Mouse (Mus musculus) left cerebral cortex, adult 18-20 months (tissue): Measurements from ENCODE around the gene Creld2. TPM values are rescaled to one million over a fixed set of nuclear protein-coding genes. Genes with fewer than 3 reads are reported as not detected.
"Not testable (repeated sequence)": the region's sequence is repeated elsewhere in the genome, so short reads cannot be mapped to it uniquely, and the experiment has no call there.

Source experiments
- DNase-seq, 2 experiments: peaks; one replicate each; pipeline ENCODE4 v3.0.0; 2021 to 2022; ENCODE audit warnings: low spot score in 2 of 2, mixed read lengths in 1 of 2
- long read RNA-seq, 2 experiments: library from polyadenylated mRNA; stranded (forward); transcript quantifications; one replicate each; pipeline ENCODE4 v2.0.0; 2021
- total RNA-seq, 2 experiments: library from RNA; stranded (reverse); gene quantifications; 2 replicates each; pipeline ENCODE4 v1.2.3; 2021

Creld2 gene
- total RNA-seq: 10 to 100 TPM; 26.6 to 33.3 TPM
- long read RNA-seq, experiment 1, transcript Creld2-201 (10 exons, 1,366 nt): major isoform, 45 of 66 reads
- long read RNA-seq, experiment 1, partial matches to known transcripts: 10 of 66 reads
- long read RNA-seq, experiment 1, other reads (novel, unspliced or antisense): 11 of 66 reads
- long read RNA-seq, experiment 2, transcript Creld2-201 (10 exons, 1,366 nt): major isoform, 34 of 37 reads
- long read RNA-seq, experiment 2, partial matches to known transcripts: 2 of 37 reads
- long read RNA-seq, experiment 2, other reads (novel, unspliced or antisense): 1 of 37 reads

- peak; percentile 98 to 100 for DNase-seq
Observed at GRCm38 (mm10) chr15:88819026-88819905, at the start of gene Creld2, which contains the start of gene Alg12. Gene Creld2, plus strand, starts transcription at chr15:88819646. Gene Alg12, minus strand, starts transcription at chr15:88819318.

DNA sequence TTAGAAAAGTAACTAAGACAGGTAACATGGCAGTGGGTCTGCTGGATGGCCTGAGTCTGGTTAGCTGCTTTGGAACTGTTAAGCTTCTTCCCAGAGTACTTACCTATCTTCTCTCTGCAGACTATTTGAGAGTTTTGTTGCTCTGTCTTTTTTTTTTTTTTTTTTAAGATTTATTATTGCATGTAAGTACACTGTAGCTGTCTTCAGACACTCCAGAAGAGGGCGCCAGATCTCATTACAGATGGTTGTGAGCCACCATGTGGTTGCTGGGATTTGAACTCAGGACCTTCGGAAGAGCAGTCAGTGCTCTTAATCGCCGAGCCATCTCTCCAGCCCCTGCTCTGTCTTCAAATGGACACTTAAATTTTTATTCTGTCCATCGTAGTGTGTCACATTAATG is 44.8 kb upstream of the Creld2 start:
- DNase-seq: not testable (repeated sequence)

DNA sequence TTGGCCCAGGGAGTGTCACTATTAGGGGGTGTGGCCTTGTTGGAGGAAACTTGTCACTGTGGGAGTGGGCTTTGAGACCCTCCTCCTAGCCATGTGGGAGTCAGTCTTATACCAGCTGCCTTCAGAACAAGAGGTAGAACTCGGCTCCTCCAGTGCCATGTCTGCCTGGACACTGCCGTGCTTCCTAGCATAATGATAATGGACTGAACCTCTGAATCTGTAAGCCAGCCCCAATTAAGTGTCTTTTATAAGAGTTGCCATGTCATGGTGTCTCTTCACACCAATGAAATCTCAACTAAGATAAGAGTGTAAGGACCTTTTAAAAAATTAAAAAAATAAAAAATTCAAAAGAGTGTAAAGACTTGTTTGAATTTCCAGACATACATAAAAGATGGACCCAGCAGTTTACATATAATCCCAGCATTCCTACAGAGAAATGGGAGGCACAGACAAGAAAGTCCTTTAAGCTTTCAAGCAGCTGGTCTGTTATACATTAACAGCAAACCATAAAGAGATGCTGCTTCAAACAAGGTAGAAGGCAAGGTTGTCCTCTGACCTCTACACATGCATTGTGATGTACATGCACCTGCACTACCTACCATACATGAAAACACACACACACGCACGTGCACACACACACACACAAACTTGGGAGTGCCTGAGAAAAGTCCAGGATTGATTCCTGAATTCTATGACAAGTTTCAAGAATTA is 27.2 kb upstream of the Creld2 start:
- DNase-seq: no peak

DNA sequence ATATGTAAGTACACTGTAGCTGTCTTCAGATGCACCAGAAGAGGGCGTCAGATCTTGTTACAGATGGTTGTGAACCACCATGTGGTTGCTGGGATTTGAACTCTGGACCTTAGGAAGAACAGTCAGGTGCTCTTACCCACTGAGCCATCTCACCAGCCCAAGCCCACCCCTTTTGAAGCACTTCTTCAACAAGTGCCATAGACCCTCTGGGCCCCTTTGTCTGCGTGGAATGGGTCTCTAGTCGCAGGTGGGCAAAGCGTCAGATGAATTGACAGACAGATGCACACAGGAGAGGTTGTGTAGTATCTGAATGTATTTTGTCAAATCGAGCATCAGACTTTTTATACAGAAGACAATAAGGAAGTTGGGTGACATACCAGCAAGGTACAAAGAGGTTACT is 24.7 kb upstream of the Creld2 start:
- not testable (repeated sequence) for DNase-seq

GRCm38 (mm10) chr15:88799950-88800371 is 19.5 kb upstream of the Creld2 start:
- no peak for DNase-seq

DNA sequence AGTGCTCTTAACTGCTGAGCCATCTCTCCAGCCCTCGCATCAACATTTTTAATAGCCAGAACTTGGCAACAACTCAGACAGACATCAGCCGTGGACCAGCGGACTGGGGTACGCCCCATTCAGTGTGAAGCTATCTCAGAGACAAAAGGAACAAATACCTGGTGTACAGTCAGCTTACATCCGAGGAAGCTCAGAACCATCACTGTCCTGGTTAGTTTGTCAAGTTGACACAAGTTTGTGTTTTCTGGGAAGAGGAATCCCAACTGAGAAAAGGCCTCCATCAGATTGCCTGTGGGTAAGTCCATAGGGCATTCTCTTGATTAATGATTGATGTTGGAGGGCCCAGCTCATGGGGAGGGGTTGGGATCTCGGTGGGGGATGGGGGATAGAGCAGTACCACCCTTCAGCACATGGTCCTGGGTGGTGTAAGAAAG is 18.5 kb upstream of the Creld2 start:
- DNase-seq: no peak

GRCm38 (mm10) chr15:88801903-88802302 is 17.5 kb upstream of the Creld2 start:
- DNase-seq: no peak

DNA sequence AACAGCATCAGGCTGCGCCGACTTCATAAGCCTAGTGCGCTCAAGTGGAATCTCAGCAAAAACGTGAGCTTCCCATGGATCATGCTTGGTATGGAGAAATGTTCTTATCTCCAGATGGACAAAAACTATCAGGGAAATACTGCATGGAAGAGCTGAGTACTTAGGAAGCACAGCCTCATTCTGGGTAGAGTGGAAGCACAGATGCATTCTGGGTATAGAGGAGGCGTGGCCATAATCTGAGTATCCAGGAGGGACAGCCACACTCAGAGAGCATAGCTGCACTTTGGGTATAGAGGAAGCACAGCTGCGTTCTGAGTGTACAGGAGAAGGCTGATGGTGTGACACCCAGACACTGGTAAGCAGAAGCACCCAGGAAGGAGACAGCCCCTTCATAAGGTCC is 17.1 kb upstream of the Creld2 start:
- no peak for DNase-seq

- DNase-seq: no peak
Observed at GRCm38 (mm10) chr15:88808121-88808520, 11.3 kb upstream of the Creld2 start.

DNA sequence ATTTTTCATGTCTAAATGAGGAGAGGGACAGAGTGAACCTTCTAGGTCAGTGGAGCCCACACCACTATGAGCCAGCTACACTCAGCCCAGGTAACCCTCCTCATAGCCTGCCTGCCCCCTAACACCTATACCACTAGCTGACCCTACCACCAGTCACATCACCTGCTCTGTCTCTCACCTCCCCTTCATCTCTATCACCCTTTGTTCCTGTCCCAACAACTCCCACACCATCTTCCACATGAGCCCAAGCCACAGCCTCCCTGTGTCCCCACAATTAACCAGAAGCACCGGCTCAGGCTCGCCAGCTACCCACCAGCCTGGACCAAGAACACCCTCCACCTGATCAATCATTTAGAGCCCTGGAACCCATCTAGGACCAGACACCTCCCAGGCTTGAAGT is 9.1 kb upstream of the Creld2 start:
- DNase-seq: no peak

DNA sequence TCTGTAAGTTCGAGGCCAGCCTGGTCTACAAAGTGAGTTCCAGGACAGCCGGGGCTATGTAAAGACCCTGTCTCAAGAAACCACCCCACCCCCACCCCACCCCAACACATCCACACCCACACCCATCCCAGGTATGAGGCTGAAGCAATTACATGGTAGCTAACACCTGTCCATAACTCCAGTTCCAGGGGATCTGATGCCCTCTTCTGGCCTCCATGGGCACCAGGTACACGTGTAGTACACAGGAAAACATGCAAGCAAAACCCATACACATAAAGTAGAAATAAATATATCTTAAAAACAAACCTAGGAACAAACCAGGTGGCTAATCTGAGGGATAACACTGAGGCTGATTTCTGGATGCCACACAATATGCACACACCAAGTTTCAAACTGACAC is 6.2 kb upstream of the Creld2 start:
- no peak for DNase-seq

DNA sequence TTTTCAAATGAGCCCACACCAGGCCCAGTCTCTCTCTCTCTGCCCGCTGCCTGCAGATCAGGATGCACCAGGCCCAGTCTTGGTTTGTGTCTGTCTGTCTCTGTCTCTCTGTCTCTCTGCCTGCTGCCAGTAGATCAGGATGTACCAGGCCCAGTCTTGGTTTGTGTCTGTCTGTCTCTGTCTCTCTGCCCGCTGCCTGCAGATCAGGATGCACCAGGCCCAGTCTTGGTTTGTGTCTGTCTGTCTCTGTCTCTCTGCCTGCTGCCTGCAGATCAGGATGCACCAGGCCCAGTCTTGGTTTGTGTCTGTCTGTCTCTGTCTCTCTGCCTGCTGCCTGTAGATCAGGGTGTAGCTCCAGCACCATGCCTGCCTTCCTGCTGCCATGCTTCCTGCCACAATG is 5.6 kb upstream of the Creld2 start:
- DNase-seq: not testable (repeated sequence)

- DNase-seq: no peak
Observed at GRCm38 (mm10) chr15:88814411-88815047, 4.9 kb upstream of the Creld2 start.

DNA sequence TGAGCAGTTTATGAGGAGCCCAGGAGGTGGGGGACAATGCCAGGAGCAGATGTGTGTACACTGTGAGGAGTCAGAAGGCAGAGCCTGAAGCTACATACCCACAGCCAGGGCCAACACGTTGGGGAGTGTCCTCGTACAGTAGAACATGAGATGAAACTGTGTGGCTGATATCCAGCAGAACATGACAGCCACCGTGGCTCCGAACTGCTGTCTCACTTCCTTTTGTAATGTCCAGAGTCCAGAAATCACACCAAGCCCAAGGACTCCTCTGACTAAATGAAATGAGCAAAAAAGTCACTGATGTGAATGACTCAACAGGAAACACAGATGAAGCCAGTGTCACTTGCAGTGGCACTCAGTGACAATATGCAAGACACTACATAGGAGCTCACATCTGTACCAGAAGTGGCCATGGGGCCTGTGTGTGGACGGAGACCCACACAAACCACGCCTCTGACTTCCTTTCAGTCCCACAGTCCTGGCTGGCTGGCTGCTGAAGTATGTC is 4.2 kb upstream of the Creld2 start:
- DNase-seq: no peak

DNA sequence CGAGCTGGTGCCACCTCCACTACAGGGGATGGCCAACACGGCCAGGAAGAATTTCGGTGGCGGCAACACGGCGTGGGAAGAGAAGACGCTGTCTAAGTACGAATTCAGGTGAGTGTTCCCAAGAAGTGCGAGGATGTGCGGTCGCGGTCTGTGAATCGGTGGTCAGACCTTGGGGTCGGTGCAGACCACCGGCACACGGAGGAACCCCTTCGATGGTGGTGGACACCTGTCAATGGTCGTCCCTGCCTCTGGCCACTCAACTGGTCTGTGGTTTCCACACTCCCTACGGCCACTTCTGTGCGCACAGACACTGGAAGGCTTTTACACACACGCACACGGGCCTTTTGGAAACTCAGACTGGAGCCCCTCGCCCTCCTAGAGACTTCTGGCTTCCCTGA is 459 bp downstream of the Creld2 start:
- no peak for DNase-seq

GRCm38 (mm10) chr15:88821403-88821802 is 2.0 kb downstream of the Creld2 start:
- DNase-seq: no peak

DNA sequence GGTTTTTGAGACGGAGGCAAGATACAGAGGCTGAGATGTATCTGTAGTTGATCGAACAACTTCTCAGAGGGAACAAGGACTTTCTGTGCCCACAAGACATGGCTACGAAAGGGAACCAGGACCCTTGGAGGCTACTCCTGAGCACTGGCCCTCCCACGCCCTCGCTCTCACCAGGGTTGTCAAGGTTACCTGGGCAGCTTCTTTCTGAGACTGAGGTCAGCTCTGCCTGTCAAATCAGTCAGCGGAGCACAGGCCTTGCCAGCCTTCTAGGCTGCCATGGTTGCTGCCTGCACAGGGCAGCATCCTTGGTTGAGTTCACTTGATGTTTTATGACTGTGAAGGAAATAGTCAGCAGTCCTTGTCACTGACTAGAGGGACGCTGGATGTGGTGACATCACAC is 3.1 kb downstream of the Creld2 start:
- no peak for DNase-seq

- no peak for DNase-seq
Observed at GRCm38 (mm10) chr15:88823376-88823775, 3.9 kb downstream of the Creld2 start.

GRCm38 (mm10) chr15:88827466-88827865 is 8.0 kb downstream of the Creld2 start:
- no peak for DNase-seq

DNA sequence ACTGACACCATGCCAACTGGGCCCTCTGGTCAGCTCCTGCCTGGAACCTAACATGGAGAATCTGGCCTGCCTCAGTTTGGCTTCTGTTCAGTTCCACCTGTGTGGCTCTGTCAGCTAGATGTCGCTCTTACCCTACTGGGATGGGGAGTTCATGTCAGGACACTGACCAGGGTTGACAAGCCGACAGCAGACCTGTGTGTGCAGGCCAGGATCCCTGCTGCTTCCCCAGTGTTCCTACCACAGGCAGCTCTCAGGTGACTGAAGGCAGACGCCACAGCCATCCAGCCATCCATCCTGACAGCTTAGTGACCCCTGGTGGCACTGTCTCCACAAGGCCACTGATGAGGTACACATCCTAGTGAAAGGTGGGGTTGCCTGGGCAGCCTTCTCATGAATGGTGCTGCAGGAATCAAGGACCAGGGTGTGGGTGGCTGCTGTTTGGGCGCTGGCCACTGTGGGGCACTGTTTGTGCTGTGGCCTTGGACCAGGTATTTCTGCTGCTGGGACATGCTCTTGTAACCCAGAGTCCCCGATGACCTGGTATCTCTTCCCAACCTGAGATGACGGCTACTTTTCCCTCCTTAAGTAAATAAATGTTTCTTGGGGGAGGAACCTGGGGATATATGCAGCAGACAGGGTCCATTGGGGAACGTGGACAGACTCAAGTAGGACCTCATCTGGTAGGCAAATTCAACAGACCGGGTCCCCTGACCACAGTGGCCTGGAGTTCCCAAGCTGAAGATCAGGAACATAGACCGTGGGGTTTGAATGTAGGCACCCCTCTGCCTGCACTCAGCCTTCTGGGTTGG is 8.7 kb downstream of the Creld2 start:
- peak; percentile 31 to 41 for DNase-seq
